Mouse (Mus musculus): ENCODE measurements at regions not wholly inside any gene's neighbourhood (a gene's known extent, or its start where the extent isn't known, plus 50 kb on each side); places are given as distances from the start of the nearest gene placed in this dataset.

DNA sequence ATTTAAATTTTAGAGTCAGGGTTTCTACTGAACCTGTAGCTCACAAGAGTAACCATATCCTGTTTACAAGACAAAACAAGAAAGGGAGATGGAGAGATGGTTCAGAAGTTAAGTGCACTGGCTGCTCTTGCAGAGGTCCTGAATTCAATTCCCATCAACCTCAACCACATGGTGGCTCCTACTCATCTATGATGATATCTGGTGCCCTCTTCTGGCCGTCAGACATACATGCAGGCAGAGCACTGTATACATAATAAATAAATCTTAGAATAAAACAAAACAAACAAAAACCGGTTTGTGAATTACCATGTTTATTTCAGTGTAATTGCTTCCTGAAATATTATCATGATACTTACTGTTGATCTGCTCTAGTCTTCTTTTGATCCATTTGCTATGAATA lies 845.4 kb downstream of the Pcdh18 start:
- DNase-seq (ENCODE audit: low spot score) = no peak

DNA sequence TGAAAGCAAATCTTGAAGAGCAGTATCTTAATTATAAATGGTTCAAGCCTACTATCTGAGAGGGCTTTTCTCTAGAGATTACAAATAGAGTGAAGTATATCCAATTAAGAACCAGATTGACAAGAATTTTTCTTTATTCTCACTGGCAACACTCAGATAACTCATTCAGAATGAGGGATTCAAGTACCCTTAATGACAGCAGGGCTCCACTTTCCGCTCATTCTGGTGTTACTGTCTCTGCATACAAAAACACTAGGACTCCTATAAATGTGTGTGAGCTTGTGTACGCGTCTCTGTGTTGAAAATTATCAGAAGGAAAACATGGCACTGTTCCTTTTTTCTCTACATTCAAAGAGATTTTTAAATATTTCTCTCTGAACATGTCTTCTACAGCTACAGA lies 866.7 kb downstream of the Pcdh18 start:
- DNase-seq (ENCODE audit: low spot score) = no peak

DNA sequence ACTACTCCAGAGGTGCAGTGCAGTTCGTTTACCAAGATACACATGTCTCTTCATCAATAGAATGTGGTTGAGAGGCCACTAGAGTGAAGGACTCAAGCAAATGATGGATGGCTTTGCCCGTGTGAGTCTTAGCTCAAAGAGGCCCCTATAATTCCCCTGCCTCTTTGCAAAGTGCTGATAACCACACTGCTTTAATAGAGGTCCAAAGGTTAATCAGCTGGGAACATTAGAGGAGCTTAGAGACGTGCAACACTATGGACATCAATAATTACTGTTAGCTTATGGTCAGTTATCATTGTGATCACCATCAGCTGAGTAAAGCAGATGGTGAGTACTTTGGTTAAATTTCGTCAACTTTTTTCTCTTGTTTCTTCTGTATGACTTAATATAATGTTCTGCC lies 869.2 kb downstream of the Pcdh18 start:
- no peak for DNase-seq (ENCODE audit: low spot score)

DNA sequence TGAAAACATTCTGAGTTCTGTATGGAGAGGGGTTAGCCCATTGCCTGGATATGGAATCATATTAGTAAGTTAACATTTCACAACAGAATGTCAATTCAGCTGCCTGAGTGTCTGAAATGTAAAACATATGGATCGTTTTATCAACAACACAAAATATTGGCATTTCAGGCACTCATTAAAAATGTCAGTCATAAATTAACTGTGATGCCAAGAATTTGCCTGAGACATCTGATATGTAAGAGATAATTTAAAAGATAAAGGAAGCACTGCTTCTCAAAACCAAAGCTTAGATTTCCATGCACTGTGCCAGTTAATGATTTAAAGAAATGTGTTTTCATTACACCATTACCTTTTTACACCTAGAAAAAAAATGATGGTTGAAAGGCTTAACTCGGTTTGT lies 887.6 kb downstream of the Pcdh18 start:
- no peak for DNase-seq (ENCODE audit: low spot score)

DNA sequence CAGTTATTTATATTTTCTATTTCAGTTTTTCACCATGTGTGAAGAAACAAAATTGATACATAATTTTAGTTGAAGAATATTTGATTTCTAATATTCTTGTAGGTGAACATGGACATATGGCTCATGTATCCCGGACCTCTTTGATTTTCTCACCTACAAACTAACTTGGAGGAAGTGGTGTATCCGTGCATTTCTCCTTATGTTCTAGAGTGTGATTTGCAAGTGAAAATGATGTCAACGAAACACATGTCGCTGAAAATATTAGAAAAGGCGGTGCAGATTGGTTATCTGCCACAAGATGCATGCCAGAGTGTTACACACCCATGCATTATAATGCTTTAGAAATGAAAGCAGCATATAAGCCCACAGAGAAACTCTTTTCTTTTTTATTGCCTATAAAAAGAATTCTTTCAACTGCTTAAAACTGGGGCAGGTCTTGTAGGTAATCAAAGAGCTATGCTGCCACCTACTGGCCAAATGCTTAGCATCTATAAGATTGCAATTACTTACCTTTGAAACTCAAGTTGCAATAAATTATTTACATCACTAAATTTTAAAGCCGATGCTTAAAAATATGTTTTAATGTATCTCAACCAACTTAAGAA lies 911.0 kb downstream of the Pcdh18 start:
- peak; percentile 9 for DNase-seq (ENCODE audit: low spot score)

DNA sequence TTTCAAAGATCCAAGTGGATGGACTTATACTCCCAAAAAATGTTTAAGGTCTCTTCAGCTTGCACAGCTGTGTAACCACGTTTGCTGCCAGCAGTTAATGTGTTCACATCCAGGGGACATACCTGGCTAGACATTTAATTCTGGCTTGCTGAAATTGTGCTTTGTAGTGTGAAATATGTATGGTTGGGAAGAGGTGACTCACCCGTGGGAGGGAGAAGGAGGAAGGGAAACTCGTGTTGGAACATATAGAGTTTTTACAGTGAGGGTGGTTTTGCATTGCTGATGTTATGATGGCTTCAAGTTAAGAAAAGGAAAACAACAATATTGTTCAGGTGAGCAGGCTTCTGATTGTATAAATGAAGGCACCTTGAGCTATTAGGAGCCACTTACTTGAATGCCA lies 916.4 kb downstream of the Pcdh18 start:
- no peak for DNase-seq (ENCODE audit: low spot score)

DNA sequence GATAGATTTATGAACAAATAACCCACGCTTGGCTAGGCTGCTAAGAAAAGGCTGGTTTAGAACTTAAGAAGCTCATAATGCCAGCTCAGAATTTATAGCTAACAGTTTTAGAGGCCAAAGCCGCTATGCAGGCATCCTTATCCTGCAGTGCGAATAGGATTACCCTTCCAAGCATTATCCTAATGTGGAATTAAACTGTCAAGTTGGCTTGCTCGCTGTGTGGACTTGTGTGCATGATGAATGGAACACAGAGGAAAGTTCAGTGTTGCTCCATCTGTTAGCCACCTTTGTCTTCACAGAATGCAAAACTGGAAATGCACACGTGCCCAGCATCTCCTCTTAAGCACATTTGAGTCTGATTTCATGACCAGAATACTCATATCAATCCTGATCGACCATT lies 933.8 kb downstream of the Pcdh18 start:
- DNase-seq (ENCODE audit: low spot score) = no peak

DNA sequence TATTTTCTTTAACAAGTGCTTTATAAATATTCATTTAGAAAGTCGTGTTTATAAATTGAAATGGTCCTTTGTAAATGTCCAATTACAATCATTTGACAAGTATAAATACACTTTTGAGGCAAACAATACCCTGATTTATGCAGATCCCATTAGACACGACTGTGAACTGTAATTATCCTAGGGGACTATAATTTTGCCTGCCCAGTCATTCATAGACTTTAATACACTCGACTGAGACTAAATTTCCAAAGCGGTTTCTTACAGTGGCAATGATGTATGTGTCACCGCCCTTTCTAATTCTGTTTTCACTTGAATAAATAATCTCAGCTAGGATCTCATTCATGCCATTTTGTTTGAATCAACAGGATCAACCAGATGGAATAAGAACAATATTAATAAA lies 952.7 kb downstream of the Pcdh18 start:
- no peak for DNase-seq (ENCODE audit: low spot score)

DNA sequence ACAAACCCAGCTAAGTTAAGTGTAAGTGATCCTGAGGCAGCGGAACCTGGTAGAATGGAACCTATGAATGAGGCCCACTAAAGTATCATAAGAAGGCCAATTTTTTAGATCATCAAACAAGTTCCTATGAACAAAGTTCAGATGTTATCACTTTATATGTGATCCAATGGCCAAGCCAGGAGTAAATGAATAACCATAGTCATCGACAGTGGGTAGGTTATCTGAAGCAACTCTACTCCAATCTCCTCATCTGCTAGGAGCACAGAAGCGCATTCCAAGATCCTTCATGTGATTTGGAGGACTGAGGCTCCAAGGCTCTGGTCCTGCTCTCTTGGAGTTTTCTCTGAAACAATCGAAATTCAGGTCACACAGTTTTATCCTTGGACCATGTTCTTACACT lies 985.4 kb downstream of the Pcdh18 start:
- DNase-seq (ENCODE audit: low spot score) = no peak
